Mouse (Mus musculus) heart, adult 2 months (tissue): ENCODE results near the gene Wdr5.

Source experiments
- CTCF ChIP-seq: fragments of 200-600 bp; IDR thresholded peaks from 2 replicates; pipeline ENCODE4 v1.8.1; 2022; ENCODE audit warnings: antibody characterized with exemption, mild to moderate bottlenecking, moderate library complexity
- EP300 ChIP-seq: fragments of 200-500 bp; IDR thresholded peaks from 2 replicates; pipeline ENCODE4 v1.6.1; 2011; ENCODE audit warnings: low read depth, low read length, control low read depth; ENCODE audit not compliant: insufficient read depth
- POLR2A ChIP-seq: fragments of 200-500 bp; IDR thresholded peaks from 2 replicates; pipeline ENCODE4 v1.6.1; 2011; ENCODE audit warnings: mild to moderate bottlenecking, low read depth, low read length, control low read depth; ENCODE audit not compliant: insufficient read depth

- no peak for TF ChIP-seq CTCF
- no peak for TF ChIP-seq EP300
- no peak for TF ChIP-seq POLR2A
Measured at GRCm38 (mm10) chr2:27556921-27557320, 42.0 kb downstream of the Wdr5 start.
